Mouse (Mus musculus): ENCODE measurements around the gene Gpr37l1.

Gpr37l1 gene

GRCm38 (mm10) chr1:135147702-135148058 lies 19.8 kb downstream of the Gpr37l1 start:
- DNase-seq (ENCODE audit: low read depth, low spot score): no peak

- no peak for DNase-seq (ENCODE audit: low read depth, low spot score)
Observed at GRCm38 (mm10) chr1:135146946-135147701, 20.4 kb downstream of the Gpr37l1 start.

- peak; percentile 57 for DNase-seq (ENCODE audit: low read depth, low spot score)
Observed at GRCm38 (mm10) chr1:135146077-135146945, 21.2 kb downstream of the Gpr37l1 start, which contains the start of gene Arl8a. Arl8a (plus strand) TSS chr1:135146824.

GRCm38 (mm10) chr1:135143940-135144339 lies 23.5 kb downstream of the Gpr37l1 start:
- DNase-seq (ENCODE audit: low read depth, low spot score): no peak

GRCm38 (mm10) chr1:135142452-135142851 lies 25.0 kb downstream of the Gpr37l1 start:
- no peak for DNase-seq (ENCODE audit: low read depth, low spot score)

GRCm38 (mm10) chr1:135139906-135140305 lies 27.6 kb downstream of the Gpr37l1 start:
- DNase-seq (ENCODE audit: low read depth, low spot score): no peak

- DNase-seq (ENCODE audit: low read depth, low spot score): peak; percentile 80
Observed at GRCm38 (mm10) chr1:135136500-135136899, 31.0 kb downstream of the Gpr37l1 start.

- DNase-seq (ENCODE audit: low read depth, low spot score): no peak
Observed at GRCm38 (mm10) chr1:135135111-135135787, 32.2 kb downstream of the Gpr37l1 start.

- no peak for DNase-seq (ENCODE audit: low read depth, low spot score)
Observed at GRCm38 (mm10) chr1:135133678-135134435, 33.6 kb downstream of the Gpr37l1 start.

- no peak for DNase-seq (ENCODE audit: low read depth, low spot score)
Observed at GRCm38 (mm10) chr1:135132893-135133369, 34.5 kb downstream of the Gpr37l1 start.

GRCm38 (mm10) chr1:135132473-135132872 lies 35.0 kb downstream of the Gpr37l1 start, which contains the start of gene Ptpn7:
Ptpn7 (plus strand) TSS chr1:135132700.
- DNase-seq (ENCODE audit: low read depth, low spot score): no peak

GRCm38 (mm10) chr1:135131560-135131959 lies 35.9 kb downstream of the Gpr37l1 start:
- DNase-seq (ENCODE audit: low read depth, low spot score): no peak

GRCm38 (mm10) chr1:135131034-135131433 lies 36.4 kb downstream of the Gpr37l1 start:
- no peak for DNase-seq (ENCODE audit: low read depth, low spot score)

GRCm38 (mm10) chr1:135130376-135131018 lies 37.0 kb downstream of the Gpr37l1 start:
- no peak for DNase-seq (ENCODE audit: low read depth, low spot score)

- no peak for DNase-seq (ENCODE audit: low read depth, low spot score)
Observed at GRCm38 (mm10) chr1:135129543-135130183, 37.8 kb downstream of the Gpr37l1 start.

- DNase-seq (ENCODE audit: low read depth, low spot score): no peak
Observed at GRCm38 (mm10) chr1:135128986-135129385, 38.5 kb downstream of the Gpr37l1 start.

GRCm38 (mm10) chr1:135128011-135128441 lies 39.5 kb downstream of the Gpr37l1 start:
- DNase-seq (ENCODE audit: low read depth, low spot score): no peak

- DNase-seq (ENCODE audit: low read depth, low spot score): peak; percentile 57
Observed at GRCm38 (mm10) chr1:135126443-135127027, 40.9 kb downstream of the Gpr37l1 start.

- DNase-seq (ENCODE audit: low read depth, low spot score): no peak
Observed at GRCm38 (mm10) chr1:135125990-135126389, 41.5 kb downstream of the Gpr37l1 start.

Measured in forelimb bud, embryonic 11.5 days (tissue).